Mouse (Mus musculus) adrenal gland (tissue): ENCODE results near the gene Snx5.

Source experiments
- intact Hi-C: fragments of 180-260 bp; cut with DNase I; formaldehyde crosslinking; loops from one replicate; pipeline ENCODE4 v1.15.1; 2025
- long read RNA-seq, 2 experiments: library from polyadenylated mRNA; unstranded; transcript quantifications; one replicate each; pipeline ENCODE4 v2.0.0; 2020; ENCODE audit warnings: borderline replicate concordance in 1 of 2; ENCODE audit not compliant: insufficient replicate concordance in 1 of 2

Gene Snx5
- long read RNA-seq, experiment 1, transcript Snx5-202 (14 exons, 2,512 nt) = minor isoform, 21 of 131 reads
- long read RNA-seq, experiment 1, transcript Snx5-201 (13 exons, 2,419 nt) = major isoform, 94 of 131 reads
- long read RNA-seq, experiment 1, partial matches to known transcripts = 6 of 131 reads
- long read RNA-seq, experiment 1, other reads (novel, unspliced or antisense) = 10 of 131 reads
- long read RNA-seq, experiment 2, transcript Snx5-201 (13 exons, 2,419 nt) = major isoform, 82 of 111 reads
- long read RNA-seq, experiment 2, transcript Snx5-202 (14 exons, 2,512 nt) = minor isoform, 11 of 111 reads
- long read RNA-seq, experiment 2, partial matches to known transcripts = 5 of 111 reads
- long read RNA-seq, experiment 2, other reads (novel, unspliced or antisense) = 13 of 111 reads

GRCm38 (mm10) chr2:144270507-144271420, at the start of gene Snx5, which contains the start of gene Mgme1:
Gene Snx5 (minus strand): TSS chr2:144270906.
Gene Mgme1 (plus strand): TSS chr2:144270663.
- intact Hi-C loops = no loop called here

DNA sequence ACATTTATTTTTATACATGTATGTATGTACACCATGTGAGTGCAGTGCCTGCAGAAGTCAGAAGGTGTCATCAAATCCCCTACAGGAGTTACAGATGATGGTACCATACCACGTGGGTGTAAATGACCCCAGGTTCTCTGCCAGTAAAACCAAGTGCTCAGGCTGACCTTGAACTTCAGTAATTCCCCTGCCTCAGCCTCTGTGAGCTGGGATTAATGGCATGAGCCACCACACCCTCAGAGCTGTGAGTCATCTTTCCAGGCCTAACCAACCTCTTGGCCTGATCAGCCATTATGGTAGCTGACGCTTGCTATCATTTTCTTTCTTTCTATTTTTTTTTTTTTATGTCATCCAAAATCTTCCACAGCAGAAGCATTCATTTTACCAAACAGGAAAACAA, 40.7 kb upstream of the Snx5 start:
- intact Hi-C loops = no loop called here

GRCm38 (mm10) chr2:144310273-144310672, 39.6 kb upstream of the Snx5 start:
- intact Hi-C loops = no loop called here

- intact Hi-C loops = loop anchor here (10.0 kb wide), 1 partner anchor 146 kb away; no protein-coding TSS in a partner anchor
Measured at GRCm38 (mm10) chr2:144308561-144308960, 37.9 kb upstream of the Snx5 start.

- intact Hi-C loops = loop anchor here (10.0 kb wide), 1 partner anchor 149 kb away; no protein-coding TSS in a partner anchor
Measured at GRCm38 (mm10) chr2:144305721-144306294, 35.1 kb upstream of the Snx5 start.

- intact Hi-C loops = loop anchor here (10.0 kb wide), 1 partner anchor 154 kb away; no protein-coding TSS in a partner anchor
Measured at GRCm38 (mm10) chr2:144301101-144301500, 30.4 kb upstream of the Snx5 start.

- intact Hi-C loops = loop anchor here (10.0 kb wide), 1 partner anchor 155 kb away; no protein-coding TSS in a partner anchor
Measured at GRCm38 (mm10) chr2:144299749-144300669, 29.3 kb upstream of the Snx5 start.

DNA sequence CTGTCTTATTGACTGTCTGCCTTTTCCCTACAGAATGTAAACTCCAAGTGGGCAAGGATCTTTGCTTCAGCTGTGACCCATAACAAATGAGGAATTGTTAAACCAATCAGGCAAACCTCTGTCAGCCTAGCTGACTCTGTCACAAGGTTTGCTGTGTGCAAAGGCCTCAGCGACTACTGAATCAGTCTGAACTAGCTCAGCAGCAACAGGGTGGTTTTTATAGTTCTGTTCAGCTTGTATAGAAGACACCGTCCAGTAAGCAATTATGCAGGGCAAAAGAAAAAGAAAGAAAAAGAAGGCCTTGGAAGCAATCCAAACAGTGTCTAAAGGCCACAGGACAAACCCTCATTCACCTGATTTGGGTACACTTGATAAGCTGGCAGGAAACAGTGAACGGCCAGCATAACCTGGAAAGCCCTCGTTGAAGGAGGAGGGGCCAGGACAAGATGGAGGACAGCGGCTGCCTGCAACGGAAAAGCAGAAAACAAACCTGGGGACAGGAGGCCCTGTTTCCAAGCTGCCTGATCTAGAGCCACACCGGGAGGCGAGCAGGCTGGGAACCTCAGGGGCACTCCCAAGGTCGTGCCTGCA, 24.5 kb upstream of the Snx5 start:
- intact Hi-C loops = no loop called here

DNA sequence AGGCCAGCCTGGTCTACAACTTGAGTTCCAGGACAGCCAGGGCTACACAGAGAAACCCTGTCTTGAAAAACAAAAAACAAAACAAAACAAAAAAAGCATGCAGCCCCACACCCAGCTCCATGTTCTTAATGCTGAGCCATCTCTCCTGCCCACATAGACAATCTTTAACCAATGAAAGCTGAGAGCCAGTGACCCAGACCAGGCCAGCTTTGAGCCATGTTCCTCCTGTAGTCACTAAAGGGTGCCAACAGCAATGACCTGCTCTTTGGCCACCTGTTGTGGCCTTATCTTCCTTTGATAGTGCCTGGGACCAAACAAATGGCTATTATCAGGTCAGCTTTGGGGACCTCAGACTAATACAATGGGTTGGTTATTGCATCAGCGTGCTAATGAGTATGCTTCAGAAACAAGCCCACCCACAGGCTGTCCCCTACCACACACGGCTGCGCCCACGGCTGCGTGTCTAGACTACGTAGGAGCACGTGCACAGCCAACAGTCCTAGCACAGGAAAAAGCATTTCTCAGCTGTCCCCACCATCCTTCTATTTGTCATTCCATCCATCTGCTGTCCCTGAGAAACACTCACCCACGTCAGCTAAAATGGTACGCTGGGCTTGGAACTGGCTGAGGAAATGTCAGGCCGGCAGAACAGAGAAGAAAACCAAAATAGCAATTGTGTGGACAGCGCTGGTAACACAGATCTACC, 21.0 kb upstream of the Snx5 start:
- intact Hi-C loops = no loop called here

GRCm38 (mm10) chr2:144290321-144290720, 19.6 kb upstream of the Snx5 start:
- intact Hi-C loops = no loop called here

- intact Hi-C loops = loop anchor here (10.0 kb wide), 1 partner anchor 417 kb away; the partner anchor contains the start of gene Bfsp1
Measured at GRCm38 (mm10) chr2:144281417-144281816, 10.7 kb upstream of the Snx5 start.

DNA sequence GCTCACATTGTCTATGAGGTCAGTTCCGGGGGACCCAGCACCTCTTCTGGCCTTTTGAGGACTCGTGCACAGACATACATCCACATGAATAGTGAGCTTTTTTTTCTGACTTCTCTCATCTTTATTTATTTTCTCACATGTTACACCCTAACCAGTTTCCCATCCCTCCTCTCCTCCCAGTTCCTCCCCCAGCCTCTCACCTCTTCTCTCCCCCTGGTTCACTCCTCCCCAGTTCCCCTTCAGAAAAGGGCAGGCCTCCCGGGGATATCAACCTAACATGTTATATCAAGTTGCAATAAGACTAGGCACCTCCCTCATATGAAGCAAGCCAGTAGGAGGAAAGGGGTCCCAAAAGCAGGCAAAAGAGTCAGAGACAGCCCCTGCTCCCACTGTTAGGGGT, 9.9 kb upstream of the Snx5 start:
- intact Hi-C loops = loop anchor here (10.0 kb wide), 1 partner anchor 416 kb away; the partner anchor contains the start of gene Bfsp1

DNA sequence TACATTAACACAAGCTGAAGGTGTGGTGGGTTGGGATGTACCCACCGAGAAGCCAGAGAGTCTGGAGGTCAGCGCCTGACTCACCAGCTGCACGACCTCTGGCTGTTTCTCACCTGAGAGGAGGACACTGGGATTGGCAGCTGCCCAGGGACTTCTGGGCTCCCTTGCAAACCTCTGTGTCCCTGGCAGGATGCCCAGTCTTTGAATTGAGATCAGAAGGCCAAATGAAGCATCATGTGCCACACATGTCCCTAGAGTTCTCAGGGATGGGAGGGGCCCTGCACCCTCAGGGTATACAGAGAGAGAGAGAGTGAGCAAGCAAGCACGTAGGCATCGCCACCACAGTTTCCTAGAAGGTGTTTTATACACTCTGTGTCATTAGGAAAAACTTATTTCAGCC, 9.0 kb upstream of the Snx5 start:
- intact Hi-C loops = loop anchor here (10.0 kb wide), 1 partner anchor 415 kb away; the partner anchor contains the start of gene Bfsp1

DNA sequence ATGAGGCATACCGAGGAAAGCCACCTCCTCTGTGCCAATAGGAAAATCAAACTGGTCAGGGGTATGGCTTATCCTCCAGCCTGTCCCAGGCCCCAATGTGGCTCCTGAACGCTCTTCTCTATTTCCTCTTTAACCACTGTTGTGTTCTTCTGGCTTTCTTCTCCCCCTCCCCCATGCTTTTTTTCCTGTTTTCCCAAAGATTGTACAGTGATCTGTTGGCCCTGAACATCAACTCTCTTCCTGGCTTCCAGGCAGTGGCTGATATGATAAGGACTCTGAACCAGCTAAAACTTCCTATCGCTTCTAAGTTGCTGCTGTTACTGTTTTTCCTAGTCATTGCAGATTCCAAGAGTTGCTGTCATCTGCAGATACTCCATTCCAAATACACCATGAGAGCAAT, 6.2 kb upstream of the Snx5 start:
- intact Hi-C loops = no loop called here

DNA sequence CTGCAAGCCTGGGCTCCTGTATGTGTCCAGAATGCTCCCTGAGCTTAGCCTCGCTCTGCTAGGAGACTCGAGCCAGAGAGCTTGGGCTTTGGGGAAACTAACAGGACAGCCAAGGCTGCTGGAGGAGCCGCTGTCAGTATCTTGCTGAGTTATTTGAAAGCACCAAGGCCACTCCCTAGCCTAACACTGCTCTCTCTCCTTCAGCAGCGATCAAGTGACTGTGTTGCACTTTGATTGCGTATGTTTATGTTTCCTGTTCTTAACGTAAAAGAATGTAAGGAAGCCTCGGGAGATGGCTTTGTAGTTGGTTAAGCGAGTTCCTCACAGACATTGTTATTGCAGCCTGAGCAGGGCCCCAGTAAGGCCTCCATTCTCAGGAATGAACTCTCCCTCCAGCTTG, 4.0 kb upstream of the Snx5 start:
- intact Hi-C loops = no loop called here

- intact Hi-C loops = no loop called here
Measured at GRCm38 (mm10) chr2:144272088-144272487, 1.4 kb upstream of the Snx5 start.

GRCm38 (mm10) chr2:144269679-144270475, 829 bp downstream of the Snx5 start:
- intact Hi-C loops = no loop called here

GRCm38 (mm10) chr2:144269306-144269650, 1.4 kb downstream of the Snx5 start:
- intact Hi-C loops = no loop called here
